Mouse (Mus musculus) liver, embryonic 12.5 days (tissue): ENCODE measurements around the gene Ccdc80. TPM values are rescaled to one million over a fixed set of nuclear protein-coding genes. Genes with fewer than 3 reads are reported as not detected.

ENCODE experiments used
- ATAC-seq: fragments of 200-750 bp; cut with Nextera tagmentation; 2 replicates; pipeline ENCODE4 v1.8.0; 2017; ENCODE audit warnings: moderate number of reproducible peaks, mild to moderate bottlenecking, moderate library complexity
- H3K27ac ChIP-seq: fragments of 300-500 bp; sonication (generic); 2 replicates; pipeline ENCODE4 v1.5.1; 2016; ENCODE audit warnings: mild to moderate bottlenecking
- H3K27me3 ChIP-seq: fragments of 300-500 bp; sonication (generic); replicated peaks from 2 replicates; pipeline ENCODE4 v1.6.1; 2016; ENCODE audit warnings: mild to moderate bottlenecking, moderate library complexity
- H3K36me3 ChIP-seq: fragments of 300-500 bp; sonication (generic); 2 replicates; pipeline ENCODE4 v1.6.1; 2016; ENCODE audit warnings: mild to moderate bottlenecking, moderate library complexity
- H3K4me1 ChIP-seq: fragments of 300-500 bp; sonication (generic); 2 replicates; pipeline ENCODE4 v1.6.1; 2016
- H3K4me2 ChIP-seq: fragments of 300-500 bp; sonication (generic); 2 replicates; pipeline ENCODE4 v1.6.1; 2016; ENCODE audit warnings: mild to moderate bottlenecking, moderate library complexity
- H3K4me3 ChIP-seq: fragments of 300-500 bp; sonication (generic); 2 replicates; pipeline ENCODE4 v1.5.1; 2016; ENCODE audit warnings: mild to moderate bottlenecking, moderate library complexity
- H3K9ac ChIP-seq: fragments of 300-500 bp; sonication (generic); 2 replicates; pipeline ENCODE4 v1.6.1; 2016; ENCODE audit warnings: mild to moderate bottlenecking, moderate library complexity
- H3K9me3 ChIP-seq: fragments of 300-500 bp; sonication (generic); replicated peaks from 2 replicates; pipeline ENCODE4 v1.6.1; 2016; ENCODE audit warnings: mild to moderate bottlenecking, moderate library complexity
- WGBS: fragments of 180-500 bp; shearing (Covaris S2); methylation state at CpG from one replicate; pipeline ENCODE4 v1.1.7; 2016; ENCODE audit not compliant: insufficient replicate concordance; 5-methylcytosine and 5-hydroxymethylcytosine counted together
- polyA plus RNA-seq: library from polyadenylated mRNA; unstranded; fragments of >200 nt; fragmentation: Nextera tagmentation; extraction: Ambion mirVana; gene quantifications from 2 replicates; pipeline ENCODE4 v1.2.1, GENCODE M21; 2016

Gene Ccdc80
- polyA plus RNA-seq, 1 experiment from 2014 or later = 10.9 TPM

- Histone ChIP-seq H3K9me3 (no peaks in the 10 kb centered on the region), H3K9ac (no peak overlapping the region), H3K27me3 (no peaks in the 10 kb centered on the region), H3K36me3 (no peaks in the 10 kb centered on the region), H3K4me2 (no peak overlapping the region), H3K4me3 (no peak overlapping the region), H3K4me1 (no peaks in the 10 kb centered on the region), H3K27ac (no peak overlapping the region)
- ATAC-seq = no peak
- WGBS = 71% methylated on average over 5 of the region's 5 CpGs
Observed at GRCm38 (mm10) chr16:45120844-45121425, 27.7 kb downstream of the Ccdc80 start.

GRCm38 (mm10) chr16:45122571-45122970, 29.4 kb downstream of the Ccdc80 start:
- H3K27me3 ChIP-seq = no peaks in the 10 kb centered on the region
- H3K4me1 ChIP-seq = no peaks in the 10 kb centered on the region
- no peaks in the 10 kb centered on the region for H3K36me3 ChIP-seq
- no peak overlapping the region for H3K27ac ChIP-seq
- H3K9me3 ChIP-seq = no peaks in the 10 kb centered on the region
- H3K9ac ChIP-seq = no peak overlapping the region
- H3K4me2 ChIP-seq = no peak overlapping the region
- 63% methylated on average over 5 of the region's 5 CpGs for WGBS
- no peak for ATAC-seq
- H3K4me3 ChIP-seq = no peak overlapping the region

GRCm38 (mm10) chr16:45124230-45125203, 31.3 kb downstream of the Ccdc80 start:
- Histone ChIP-seq H3K27ac (no peak overlapping the region), H3K36me3 (no peaks in the 10 kb centered on the region), H3K4me3 (no peak overlapping the region), H3K4me2 (no peak overlapping the region), H3K4me1 (no peaks in the 10 kb centered on the region), H3K27me3 (no peaks in the 10 kb centered on the region), H3K9ac (no peak overlapping the region), H3K9me3 (no peaks in the 10 kb centered on the region)
- WGBS = 58% methylated on average over 9 of the region's 9 CpGs
- no peak for ATAC-seq

- Histone ChIP-seq H3K27ac (no peak overlapping the region), H3K27me3 (no peaks in the 10 kb centered on the region), H3K4me1 (no peaks in the 10 kb centered on the region), H3K36me3 (no peaks in the 10 kb centered on the region), H3K4me3 (no peak overlapping the region), H3K9me3 (no peaks in the 10 kb centered on the region), H3K9ac (no peak overlapping the region), H3K4me2 (no peak overlapping the region)
- no peak for ATAC-seq
- 62% methylated on average over 2 of the region's 2 CpGs for WGBS
Observed at GRCm38 (mm10) chr16:45127936-45128710, 34.9 kb downstream of the Ccdc80 start.

GRCm38 (mm10) chr16:45141711-45142110, 48.5 kb downstream of the Ccdc80 start:
- H3K27ac ChIP-seq = no peak overlapping the region
- H3K4me3 ChIP-seq = no peak overlapping the region
- H3K9ac ChIP-seq = no peak overlapping the region
- H3K4me1 ChIP-seq = no peaks in the 10 kb centered on the region
- peaks cover 61% of the 10 kb centered on the region for H3K36me3 ChIP-seq
- no peak overlapping the region for H3K4me2 ChIP-seq
- H3K9me3 ChIP-seq = no peaks in the 10 kb centered on the region
- H3K27me3 ChIP-seq = no peaks in the 10 kb centered on the region
- no peak for ATAC-seq
- WGBS = 79% methylated on average over 5 of the region's 5 CpGs

GRCm38 (mm10) chr16:45142565-45142964, 49.4 kb downstream of the Ccdc80 start:
- Histone ChIP-seq H3K4me2 (no peak overlapping the region), H3K4me3 (no peak overlapping the region), H3K27me3 (no peaks in the 10 kb centered on the region), H3K9ac (no peak overlapping the region), H3K27ac (no peak overlapping the region), H3K9me3 (no peaks in the 10 kb centered on the region), H3K4me1 (no peaks in the 10 kb centered on the region), H3K36me3 (peaks cover 66% of the 10 kb centered on the region)
- no peak for ATAC-seq
- WGBS = 78% methylated on average over 5 of the region's 5 CpGs

- 66% methylated on average over 6 of the region's 6 CpGs for WGBS
- Histone ChIP-seq H3K27me3 (no peaks in the 10 kb centered on the region), H3K27ac (no peak overlapping the region)
Observed at GRCm38 (mm10) chr16:45145119-45145518, 51.9 kb downstream of the Ccdc80 start.

GRCm38 (mm10) chr16:45148488-45149082, 55.4 kb downstream of the Ccdc80 start:
- WGBS = 76% methylated on average over 10 of the region's 10 CpGs
- H3K9me3 ChIP-seq = no peaks in the 10 kb centered on the region
- ATAC-seq = no peak
- H3K4me2 ChIP-seq = no peak overlapping the region
- no peak overlapping the region for H3K4me3 ChIP-seq
- H3K36me3 ChIP-seq = peaks cover 64% of the 10 kb centered on the region
- no peaks in the 10 kb centered on the region for H3K27me3 ChIP-seq
- H3K4me1 ChIP-seq = no peaks in the 10 kb centered on the region
- H3K27ac ChIP-seq = no peak overlapping the region
- H3K9ac ChIP-seq = no peak overlapping the region

More at GRCm38 (mm10) chr16:45145119-45145518, 51.9 kb downstream of the Ccdc80 start:
- Histone ChIP-seq H3K36me3 (peaks cover 71% of the 10 kb centered on the region), H3K4me2 (no peak overlapping the region), H3K9me3 (no peaks in the 10 kb centered on the region), H3K4me1 (no peaks in the 10 kb centered on the region), H3K4me3 (no peak overlapping the region), H3K9ac (no peak overlapping the region)
- no peak for ATAC-seq

- ATAC-seq = no peak
- Histone ChIP-seq H3K9me3 (no peaks in the 10 kb centered on the region), H3K27ac (no peak overlapping the region), H3K4me1 (peaks cover 13% of the 10 kb centered on the region), H3K9ac (no peak overlapping the region), H3K27me3 (no peaks in the 10 kb centered on the region), H3K4me2 (no peak overlapping the region), H3K36me3 (peaks cover 25% of the 10 kb centered on the region), H3K4me3 (no peak overlapping the region)
- 71% methylated on average over 3 of the region's 3 CpGs for WGBS
Observed at GRCm38 (mm10) chr16:45154741-45155250, 61.6 kb downstream of the Ccdc80 start.

- ATAC-seq = peak; percentile 77
- Histone ChIP-seq H3K27ac (peak overlapping the region; percentile 95), H3K9ac (peak overlapping the region; percentile 83), H3K4me1 (peaks cover 26% of the 10 kb centered on the region), H3K9me3 (no peaks in the 10 kb centered on the region), H3K36me3 (peaks cover 8% of the 10 kb centered on the region), H3K4me3 (peak overlapping the region; percentile 78), H3K4me2 (peak overlapping the region; percentile 89), H3K27me3 (no peaks in the 10 kb centered on the region)
- 1% methylated on average over 20 of the region's 20 CpGs for WGBS
Observed at GRCm38 (mm10) chr16:45158136-45158521, 64.9 kb downstream of the Ccdc80 start.

GRCm38 (mm10) chr16:45158522-45159388, 65.6 kb downstream of the Ccdc80 start, which contains the start of the genes Slc35a5 and Atg3:
Gene Slc35a5, minus strand, starts transcription at chr16:45158706.
Gene Atg3, plus strand, starts transcription at chr16:45158785.
- Histone ChIP-seq H3K9me3 (no peaks in the 10 kb centered on the region), H3K27ac (peak within 1 kb of the TSS; percentile 95), H3K27me3 (no peaks in the 10 kb centered on the region), H3K4me3 (peak within 1 kb of the TSS; percentile 78), H3K36me3 (peaks cover 13% of the 10 kb centered on the region), H3K4me2 (peak within 1 kb of the TSS; percentile 89), H3K9ac (peak within 1 kb of the TSS; percentile 83), H3K4me1 (peaks cover 26% of the 10 kb centered on the region)
- ATAC-seq = peak; percentile 89
- WGBS = under 1% methylated on average over 52 of the region's 64 CpGs
